Mouse (Mus musculus) G1E-ER4 (cell line): ENCODE results near the gene Cox19. TPM values are rescaled to one million over a fixed set of nuclear protein-coding genes. Genes with fewer than 3 reads are reported as not detected.

Experiments
- GATA1 ChIP-seq: IDR thresholded peaks from one replicate; pipeline ENCODE4 v1.8.0; 2012; ENCODE audit warnings: low read length, inconsistent platforms
- polyA plus RNA-seq: library from polyadenylated mRNA; stranded (reverse); fragments of >175 nt; gene quantifications from 2 replicates; pipeline ENCODE4 v1.2.3, GENCODE M21; 2012

The Cox19 gene
- polyA plus RNA-seq, 1 experiment: 76.6 TPM

DNA sequence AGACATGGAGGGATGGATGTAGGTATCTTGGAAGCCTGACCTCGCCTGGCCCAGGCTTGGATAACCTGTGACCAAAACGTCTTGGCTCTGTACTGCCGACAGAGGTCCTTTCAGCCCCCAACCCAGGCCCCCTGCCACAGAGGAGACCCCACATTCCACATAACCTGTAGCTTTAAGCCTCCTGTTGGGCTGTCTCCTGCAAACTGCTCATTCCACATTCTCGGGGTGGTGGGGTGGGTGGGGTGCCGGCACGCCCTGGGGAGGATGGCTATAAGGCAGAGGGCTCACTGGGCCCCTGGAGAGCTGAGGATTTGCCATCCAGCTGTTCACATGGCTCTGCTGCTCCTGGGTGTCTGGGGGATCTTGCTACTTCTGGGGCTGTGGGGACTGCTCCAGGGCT, 1.1 kb upstream of the Cox19 start, which contains the start of gene Cyp2w1:
Gene Cyp2w1 (plus strand): TSS at position 301 of the 400 bp plus-strand sequence.
- TF ChIP-seq GATA1: no peak

DNA sequence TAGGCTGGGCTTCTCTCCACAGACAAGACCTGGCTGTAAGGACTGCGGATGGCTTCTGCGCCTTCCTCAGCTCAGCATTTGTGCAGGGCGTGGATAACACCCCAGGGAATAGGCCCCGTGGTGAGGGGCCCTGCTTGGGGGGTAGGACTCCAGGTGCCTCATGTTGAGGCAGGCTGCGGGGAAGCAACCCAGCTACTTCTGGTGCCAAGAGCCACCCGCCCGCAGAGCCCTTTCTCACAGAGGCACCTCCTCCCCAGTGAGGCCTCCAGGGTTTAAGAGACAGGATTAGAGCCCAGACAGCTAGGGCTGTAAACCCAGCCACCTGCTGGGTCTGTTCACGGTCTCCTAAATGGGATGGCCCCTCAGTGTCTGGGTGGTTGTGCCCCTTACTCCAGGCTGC, 410 bp upstream of the Cox19 start:
- no peak for TF ChIP-seq GATA1

DNA sequence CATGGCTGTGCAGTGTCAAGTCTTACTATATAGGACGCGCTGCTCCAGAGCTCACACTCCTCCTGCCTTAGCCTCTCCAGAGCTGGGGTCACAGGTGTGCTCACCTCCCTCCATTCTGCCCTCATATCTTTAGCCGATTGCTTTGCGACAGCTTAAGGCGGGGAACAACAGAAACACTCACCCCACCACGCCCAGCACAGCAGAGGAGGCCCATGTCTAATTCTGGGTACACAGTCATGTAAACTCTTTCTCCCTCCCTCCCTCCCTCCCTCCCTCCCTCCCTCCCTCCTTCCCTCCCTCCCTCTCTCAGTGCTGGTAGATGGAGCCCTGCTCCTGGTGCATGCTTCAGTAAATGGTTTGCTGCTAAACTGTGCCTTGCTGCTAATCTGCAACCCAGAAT, 1.5 kb downstream of the Cox19 start:
- no peak for TF ChIP-seq GATA1

DNA sequence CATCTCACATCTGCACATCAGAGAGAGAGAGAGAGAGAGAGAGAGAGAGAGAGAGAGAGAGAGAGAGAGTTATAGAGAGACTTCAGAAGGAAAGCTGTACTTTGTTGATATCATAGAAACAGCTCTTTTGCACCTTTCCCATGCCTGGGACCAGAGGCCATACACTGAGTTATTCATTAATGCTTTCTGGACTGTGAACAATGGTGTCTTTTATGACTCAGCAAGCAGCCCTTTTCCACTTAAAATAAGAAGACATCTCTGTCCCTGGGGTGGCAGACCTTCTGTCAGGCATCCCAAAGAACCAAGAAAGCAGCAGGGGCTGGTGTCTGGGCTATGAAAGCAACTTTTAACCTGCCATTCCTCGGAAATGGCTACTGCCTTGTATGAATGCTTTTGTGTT, 4.0 kb downstream of the Cox19 start:
- no peak for TF ChIP-seq GATA1

DNA sequence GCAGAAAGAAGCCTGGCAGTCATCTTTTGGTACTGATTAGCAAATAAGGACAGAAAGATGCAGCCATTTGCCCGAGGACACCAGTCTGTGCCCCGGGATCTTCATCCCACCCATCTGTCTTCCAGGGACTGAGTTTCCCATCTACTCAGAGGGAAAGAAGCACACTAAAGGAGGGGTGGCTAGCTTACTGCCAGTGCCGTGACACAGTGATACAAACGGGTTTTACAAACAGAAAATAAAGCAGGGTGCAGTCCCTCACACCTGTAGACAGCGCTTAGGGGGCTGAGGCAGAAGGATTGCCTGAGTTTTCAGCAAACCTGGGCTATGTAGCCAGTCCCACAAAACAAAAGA, 5.9 kb downstream of the Cox19 start:
- no peak for TF ChIP-seq GATA1

DNA sequence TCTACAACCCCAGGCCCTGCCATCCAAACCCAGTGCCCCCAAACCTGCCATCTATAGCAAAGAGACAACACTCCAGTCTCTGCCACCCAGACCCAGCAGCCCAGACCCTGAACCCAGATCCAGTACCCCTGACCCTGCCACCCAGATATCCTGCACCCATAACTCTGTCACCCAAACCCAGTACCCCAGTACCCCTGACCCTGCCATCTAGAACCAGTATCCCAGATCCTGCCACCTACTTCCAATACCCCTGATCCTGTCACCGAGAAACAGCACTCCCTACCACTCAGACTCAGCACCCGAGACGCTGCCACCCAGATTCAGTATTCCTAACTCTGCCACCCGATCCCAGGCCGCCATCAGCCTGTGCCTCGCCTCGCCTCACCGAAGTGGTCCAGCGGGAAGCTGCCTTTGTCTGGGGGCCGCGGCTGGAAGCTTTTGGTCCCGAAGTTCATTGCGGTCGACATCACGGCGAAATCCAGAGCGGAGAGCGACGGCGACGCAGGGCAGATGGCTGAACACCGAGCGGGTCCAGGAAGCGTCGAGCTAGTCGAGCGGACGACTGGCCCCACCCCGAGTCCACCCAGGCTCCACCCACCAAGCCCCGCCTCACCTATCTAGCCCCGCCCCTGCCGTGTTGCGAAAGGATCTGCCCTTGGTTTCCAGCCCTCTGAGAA, 6.4 kb downstream of the Cox19 start:
- no peak for TF ChIP-seq GATA1

DNA sequence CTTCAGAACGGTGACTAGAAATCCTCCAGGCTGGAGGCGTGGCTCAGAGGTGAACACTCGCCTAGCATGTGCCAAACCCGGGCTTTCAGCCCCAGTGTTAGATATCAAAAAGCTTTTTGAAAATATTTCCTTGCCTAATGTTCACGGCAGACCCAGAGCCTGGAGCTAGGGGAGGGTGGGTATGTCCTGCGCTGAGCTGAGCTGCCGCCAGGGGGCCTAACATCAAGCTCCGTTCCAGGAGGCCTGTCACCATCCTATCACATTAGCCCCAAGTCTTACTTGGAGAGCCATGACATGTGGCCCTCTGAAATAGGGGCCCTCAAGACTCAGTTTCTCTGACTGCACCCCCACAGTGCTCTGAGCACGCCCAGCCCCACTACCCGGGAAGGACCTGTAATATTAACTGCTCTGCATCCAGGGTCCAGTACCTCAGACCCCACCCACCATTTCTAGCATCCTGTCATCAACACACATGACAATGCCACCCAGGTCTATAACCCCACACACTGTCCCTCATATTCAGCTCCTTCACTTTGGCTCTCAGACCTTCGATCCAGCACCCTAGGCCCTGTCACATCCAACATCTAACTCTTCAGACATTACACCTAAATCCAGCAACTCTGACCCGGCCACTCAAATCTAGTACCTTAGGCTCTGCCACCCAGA, 7.1 kb downstream of the Cox19 start:
- TF ChIP-seq GATA1: no peak

DNA sequence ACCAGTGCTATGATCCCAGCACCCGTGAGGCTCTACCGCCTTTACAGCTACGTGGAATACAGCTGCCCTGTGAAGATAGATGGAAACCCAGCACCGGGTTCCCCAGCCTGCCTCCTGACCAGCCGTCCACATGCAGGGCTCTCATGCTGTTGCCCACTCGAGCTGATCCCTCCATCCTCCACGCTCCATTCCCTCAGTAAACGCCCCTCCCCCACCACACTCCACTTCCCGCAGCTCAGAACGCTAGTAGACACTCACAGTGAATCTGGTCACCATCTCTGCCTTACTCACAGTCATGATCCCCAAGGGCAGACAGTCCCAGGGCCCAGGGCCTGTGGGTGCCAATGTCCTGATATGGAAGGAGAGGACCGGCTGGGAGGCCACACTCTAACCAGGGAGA, 12.3 kb downstream of the Cox19 start:
- no peak for TF ChIP-seq GATA1

DNA sequence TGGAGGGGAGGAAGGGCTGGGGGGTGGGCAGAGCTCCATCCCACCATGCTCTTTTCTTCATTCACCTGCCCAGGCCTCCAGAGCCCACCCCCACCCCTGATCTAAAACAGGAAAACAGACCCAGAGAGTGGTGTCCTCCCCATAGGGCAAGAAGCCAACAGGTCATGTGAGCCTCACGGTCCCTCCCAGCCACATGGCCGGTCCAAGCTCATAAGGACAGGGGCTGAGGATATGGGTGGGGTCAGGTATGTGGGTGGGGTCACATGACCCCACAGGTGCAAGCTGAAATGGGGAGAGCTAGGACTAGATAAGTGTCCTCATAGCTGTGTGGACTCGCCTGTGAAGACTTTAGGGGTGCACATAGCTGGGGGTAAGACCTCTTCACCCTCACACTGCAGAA, 12.8 kb downstream of the Cox19 start:
- no peak for TF ChIP-seq GATA1

DNA sequence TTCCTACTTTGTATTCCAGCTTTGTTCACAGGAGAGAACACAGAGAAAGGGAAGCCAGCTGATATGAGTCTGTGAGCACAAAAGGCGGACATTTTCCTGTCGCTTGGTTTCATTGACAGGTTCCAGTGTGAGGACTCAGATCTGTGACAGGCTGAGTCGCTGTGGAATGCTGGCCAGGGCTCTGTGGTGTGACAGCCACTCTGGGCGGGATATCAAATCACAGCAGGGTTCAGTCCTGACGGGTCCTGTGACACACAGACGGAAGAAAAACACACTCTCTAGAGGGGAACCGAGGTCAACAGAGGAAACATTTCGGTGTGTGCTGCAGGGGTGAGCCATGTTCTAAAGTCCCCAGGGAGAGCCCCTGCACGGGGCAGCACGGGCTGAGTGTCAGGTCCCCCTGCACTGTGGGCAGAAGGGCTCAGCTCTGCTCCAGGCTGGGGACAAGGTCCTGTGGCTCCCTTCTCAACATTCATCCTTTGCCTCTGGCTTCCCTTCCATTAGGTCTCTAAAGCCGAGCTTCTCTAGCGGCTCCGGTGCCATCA, 13.3 kb downstream of the Cox19 start:
- TF ChIP-seq GATA1: no peak

DNA sequence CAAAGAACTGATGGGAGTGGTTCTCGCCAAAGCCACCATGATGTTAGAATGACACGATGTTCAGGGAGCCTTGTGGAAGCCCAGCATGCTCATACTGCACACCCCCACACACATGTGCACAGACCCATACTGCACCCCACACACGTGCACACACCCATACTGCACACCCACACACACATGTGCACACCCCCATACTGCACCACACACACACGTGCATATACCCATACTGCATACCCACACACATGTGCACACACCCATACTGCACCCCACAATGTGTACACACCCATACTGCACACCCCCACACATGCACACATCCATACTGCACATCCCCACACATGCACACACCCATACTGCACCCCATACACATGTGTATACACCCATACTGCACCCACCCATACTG, 15.6 kb downstream of the Cox19 start:
- TF ChIP-seq GATA1: no peak

DNA sequence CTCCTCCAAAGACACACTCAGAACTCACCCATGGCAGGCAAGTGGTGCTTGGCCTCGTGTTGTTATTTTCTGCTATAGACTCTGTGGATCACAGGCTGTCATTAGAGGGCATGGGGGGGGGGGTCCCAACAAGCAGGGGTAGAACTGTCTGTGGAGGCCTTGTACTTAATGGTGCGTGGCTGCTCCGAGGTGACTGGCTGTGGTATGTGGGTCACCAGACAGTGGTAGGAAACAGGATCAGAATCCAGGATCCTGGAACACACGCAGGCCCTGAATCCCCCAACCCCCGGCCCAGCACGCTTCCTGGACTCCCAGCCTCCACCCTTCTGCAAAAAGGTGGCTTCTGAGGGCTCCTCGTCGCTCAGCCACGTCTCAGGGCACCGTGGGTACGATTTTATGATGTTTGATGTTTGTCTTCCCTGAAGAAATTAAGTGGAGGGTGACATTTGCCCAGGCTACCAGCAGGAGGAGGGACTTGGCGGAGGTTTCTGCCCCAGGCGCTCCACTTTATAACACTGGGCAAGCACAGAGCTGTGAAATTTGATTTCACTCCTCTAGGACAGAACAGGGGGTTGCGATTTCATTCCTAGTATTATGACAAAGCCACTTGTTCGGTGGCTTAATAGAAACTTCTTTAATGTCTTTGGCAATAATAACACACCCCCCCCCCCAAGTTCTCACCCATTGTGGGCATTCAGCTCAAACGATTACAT, 17.8 kb downstream of the Cox19 start:
- no peak for TF ChIP-seq GATA1

DNA sequence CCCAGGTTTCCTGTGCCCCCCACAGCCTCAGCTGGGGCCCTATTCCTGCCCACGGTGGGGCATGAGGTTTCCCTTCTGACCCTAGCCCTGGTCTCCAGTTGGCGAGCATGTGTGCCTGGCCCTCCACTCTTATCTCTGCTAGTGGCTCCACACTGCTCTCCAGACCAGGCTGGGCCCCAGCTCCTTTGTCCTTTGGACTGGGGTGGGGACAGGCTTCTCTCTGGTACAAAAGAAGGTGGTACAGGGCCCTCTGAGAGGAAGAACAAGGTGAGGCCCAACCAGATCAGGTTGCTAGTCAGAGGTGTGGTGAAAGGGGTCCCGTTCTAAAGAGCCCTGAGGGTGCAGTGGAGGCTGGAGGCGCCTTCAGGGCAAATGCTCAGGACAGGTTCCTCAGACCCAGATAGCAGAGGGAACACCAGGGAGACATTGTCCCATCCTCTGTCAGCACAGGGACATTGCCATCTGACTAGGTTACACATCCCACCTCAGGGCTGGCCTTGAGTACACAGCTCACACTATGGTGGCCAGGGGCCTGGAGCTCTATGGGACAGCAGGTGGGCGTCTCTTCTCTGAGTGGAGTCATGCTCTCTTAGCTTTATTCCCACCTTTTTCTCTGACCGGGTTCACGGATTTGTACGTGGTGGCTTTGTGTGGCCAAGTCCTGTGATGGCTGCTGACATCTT, 18.5 kb downstream of the Cox19 start:
- TF ChIP-seq GATA1: no peak

DNA sequence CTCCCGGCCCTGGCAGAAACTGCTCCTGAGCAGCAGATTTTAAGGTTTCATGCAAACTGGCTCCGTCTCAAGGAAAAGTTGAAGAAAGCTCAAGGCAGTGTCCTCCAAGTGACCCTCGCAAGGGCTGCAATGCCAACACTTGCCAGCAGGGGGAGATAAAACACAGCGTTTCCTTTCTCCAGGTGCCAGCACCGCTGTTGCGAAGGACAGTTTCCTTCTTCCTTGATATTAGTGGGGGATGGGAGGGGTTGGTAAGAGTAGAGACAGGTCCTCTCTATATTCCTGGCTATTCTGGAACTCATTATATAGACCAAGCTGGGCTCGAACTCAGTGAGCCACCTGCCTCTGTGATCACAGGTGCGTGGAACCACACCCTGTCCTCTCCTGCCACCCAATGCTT, 19.5 kb downstream of the Cox19 start:
- TF ChIP-seq GATA1: no peak

DNA sequence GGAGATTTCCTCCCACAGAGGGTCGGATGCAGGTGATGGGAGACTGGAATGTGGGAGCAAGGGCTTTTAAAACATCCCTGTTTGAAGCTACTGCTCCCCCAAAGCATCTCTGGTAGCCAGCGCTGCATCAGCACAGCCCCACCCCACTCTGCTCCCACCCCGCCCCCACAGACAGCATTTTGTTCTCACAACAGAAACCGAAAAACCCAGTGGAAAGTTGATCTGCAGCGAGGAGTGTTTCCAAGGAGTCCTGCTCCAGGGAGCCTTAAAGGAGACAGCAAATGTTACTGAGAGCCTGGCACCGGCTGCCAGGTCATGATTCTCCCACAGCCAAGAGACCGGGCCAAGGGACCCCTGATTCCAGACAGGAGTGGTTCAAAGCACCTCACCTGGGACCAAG, 20.5 kb downstream of the Cox19 start:
- TF ChIP-seq GATA1: no peak

DNA sequence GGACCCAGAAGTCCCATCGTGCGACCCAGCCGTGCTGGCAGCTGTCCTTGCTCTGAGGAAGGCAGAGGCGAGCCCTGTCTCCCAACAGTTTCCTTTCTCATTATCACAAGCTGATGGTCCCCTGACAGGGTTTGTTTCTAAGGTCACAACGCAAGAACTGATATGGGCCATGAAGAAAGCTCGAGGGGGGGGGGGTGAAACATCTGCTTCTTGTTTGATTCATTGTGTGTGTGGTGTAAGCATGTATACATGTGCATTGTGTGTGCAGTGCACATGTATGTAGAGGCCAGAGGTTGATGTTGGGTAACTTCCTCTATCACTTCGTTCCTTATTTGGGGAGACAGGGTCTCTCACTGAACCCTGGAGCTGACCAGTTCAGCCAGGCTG, 23.6 kb downstream of the Cox19 start:
- TF ChIP-seq GATA1: no peak
